Mouse (Mus musculus): ENCODE measurements around the gene Zfp239. TPM values are rescaled to one million over a fixed set of nuclear protein-coding genes. Genes with fewer than 3 reads are reported as not detected.

Zfp239 gene
- total and polyA plus RNA-seq, 3 experiments: 0.29 to 0.64 (median 0.47) TPM

DNA sequence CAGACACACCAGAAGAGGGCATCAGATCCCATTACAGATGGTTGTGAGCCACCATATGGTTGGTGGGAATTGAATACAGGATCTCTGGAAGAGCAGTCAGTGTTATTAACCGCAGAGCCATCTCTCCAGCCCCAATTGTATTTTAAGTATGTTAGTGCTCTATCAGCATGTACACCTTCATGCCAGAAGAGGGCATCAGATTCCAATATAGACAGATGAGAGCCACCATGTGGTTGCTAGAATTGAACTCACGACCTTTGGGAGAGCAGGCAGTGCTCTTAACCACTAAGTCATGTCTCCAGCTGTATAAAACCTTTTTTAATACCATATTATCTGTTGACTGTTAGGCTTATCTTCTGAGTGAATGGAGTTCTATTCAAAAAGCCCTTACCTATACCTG lies 10.2 kb upstream of the Zfp239 start:
- no peaks in the 10 kb centered on the region for H3K79me2 ChIP-seq (replicated peaks; ENCODE audit: control insufficient read depth, insufficient read depth, low read length)
- no peak overlapping the region for H3K4me3 ChIP-seq
- intact Hi-C loops (cut with DNase I): no loop called here
- no peak for DNase-seq
- TF ChIP-seq EP300 (IDR thresholded peaks at IDR 0.05; ENCODE audit: insufficient read depth, low read depth, low read length): no peak
- TF ChIP-seq CTCF (IDR thresholded peaks at IDR 0.05): peak; percentile 57
- no peak overlapping the region for H3K9ac ChIP-seq (ENCODE audit: low read depth, low read length)
- H3K27ac ChIP-seq: no peak overlapping the region
- no peaks in the 10 kb centered on the region for H3K27me3 ChIP-seq (ENCODE audit: control insufficient read depth, insufficient read depth, low read length)
- WGBS: 66% methylated on average over 2 of the region's 2 CpGs
- no peaks in the 10 kb centered on the region for H3K4me1 ChIP-seq (ENCODE audit: control insufficient read depth, insufficient read depth, low read length)
- no peaks in the 10 kb centered on the region; the same call in 1 of the 2 replicates for H3K36me3 ChIP-seq (ENCODE audit: control insufficient read depth, insufficient read depth, low read length)

DNA sequence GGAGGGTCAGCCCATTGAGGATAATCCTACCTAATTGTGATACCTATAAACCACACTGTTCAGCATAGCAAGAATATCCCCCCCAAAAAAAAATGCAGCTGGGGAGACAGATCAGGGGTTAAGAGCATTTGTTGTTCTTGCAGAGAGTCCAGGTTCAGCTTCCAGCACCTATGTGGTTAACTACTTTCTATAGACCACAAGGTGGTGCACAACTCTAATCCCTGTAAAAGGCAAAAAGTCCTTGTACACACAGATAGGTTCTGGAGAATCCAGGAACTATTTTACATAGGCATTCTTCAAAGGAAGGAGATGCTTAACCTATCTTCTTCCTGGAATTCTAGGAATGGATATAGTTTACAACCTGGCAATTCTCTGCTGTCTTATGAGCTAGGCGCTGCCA lies 3.9 kb upstream of the Zfp239 start:
- intact Hi-C loops (cut with DNase I): no loop called here
- H3K4me1 ChIP-seq (ENCODE audit: control insufficient read depth, insufficient read depth, low read length): no peaks in the 10 kb centered on the region
- TF ChIP-seq CTCF (IDR thresholded peaks at IDR 0.05): peak; percentile 47
- TF ChIP-seq POLR2A (IDR thresholded peaks at IDR 0.05; ENCODE audit: insufficient read depth, low read depth, low read length): no peak
- H3K27me3 ChIP-seq (ENCODE audit: control insufficient read depth, insufficient read depth, low read length): no peaks in the 10 kb centered on the region
- H3K27ac ChIP-seq: no peak overlapping the region
- no peak for DNase-seq
- WGBS: 71% methylated on average over 1 of the region's 1 CpGs
- no peak overlapping the region for H3K9ac ChIP-seq (ENCODE audit: low read depth, low read length)
- H3K4me3 ChIP-seq: no peak overlapping the region
- no peaks in the 10 kb centered on the region for H3K79me2 ChIP-seq (replicated peaks; ENCODE audit: control insufficient read depth, insufficient read depth, low read length)
- H3K36me3 ChIP-seq (ENCODE audit: control insufficient read depth, insufficient read depth, low read length): no peaks in the 10 kb centered on the region

DNA sequence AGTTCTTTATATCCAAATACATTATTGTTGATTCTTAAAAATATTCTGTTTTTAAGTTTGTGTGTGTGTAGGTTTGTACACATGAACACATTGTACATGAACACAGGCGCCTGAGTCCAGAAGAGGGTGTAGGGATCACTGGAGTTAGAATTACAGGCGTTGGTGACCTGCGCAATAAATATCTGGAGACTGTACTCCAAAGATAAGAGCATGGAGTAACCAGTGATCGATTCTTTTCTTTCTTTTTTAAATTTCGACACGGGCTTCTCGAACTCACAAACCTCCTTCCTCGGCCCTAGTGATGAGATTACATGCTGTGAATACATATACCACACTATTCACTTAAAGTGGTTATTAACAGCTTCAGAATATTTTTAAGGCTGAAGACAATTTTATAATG lies 565 bp downstream of the Zfp239 start:
- WGBS: 75% methylated on average over 8 of the region's 8 CpGs
- peak overlapping the region; percentile 60 for H3K4me3 ChIP-seq

DNA sequence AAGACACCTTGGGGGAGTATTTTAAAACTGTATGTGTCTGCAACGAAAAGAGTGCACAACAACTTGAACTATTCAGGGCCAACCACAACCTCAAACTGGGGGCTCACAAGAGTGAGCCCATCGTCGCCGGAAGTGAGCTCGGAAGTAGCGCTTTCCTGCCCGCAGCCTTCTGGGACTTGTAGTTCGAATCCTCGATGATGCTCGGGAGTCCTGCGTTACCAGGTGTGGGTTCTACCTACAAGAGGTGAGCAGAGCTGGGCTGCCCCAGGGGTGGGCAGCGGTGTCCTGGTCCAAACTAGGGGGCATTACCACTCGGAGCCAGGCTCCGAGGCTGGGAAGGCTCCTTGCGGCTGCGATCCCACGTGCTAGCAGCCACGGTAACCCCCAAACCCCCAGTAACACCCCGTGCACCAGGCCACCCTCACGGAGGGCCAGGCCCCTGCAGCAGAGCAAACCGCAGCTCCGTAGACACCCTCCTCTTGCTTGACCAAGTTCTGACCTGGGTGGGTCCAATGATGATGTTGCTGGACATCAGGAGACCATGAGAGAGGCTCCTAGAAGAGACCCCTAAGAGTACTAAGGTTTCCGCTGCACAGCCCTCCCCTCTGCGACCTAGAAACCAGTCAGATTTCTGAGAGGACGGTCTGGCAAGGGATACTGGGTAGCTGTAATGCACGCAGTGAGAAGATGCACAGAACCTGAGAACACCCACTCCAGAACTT lies 1.2 kb downstream of the Zfp239 start:
- DNase-seq: peak; percentile 44 to 45
- Histone ChIP-seq H3K36me3 (ENCODE audit: control insufficient read depth, insufficient read depth, low read length) (no peaks in the 10 kb centered on the region), H3K4me3 (peak overlapping the region; percentile 60), H3K9ac (ENCODE audit: low read depth, low read length) (peak overlapping the region; percentile 45), H3K4me1 (ENCODE audit: control insufficient read depth, insufficient read depth, low read length) (peaks cover 1% of the 10 kb centered on the region), H3K27ac (no peak overlapping the region), H3K27me3 (ENCODE audit: control insufficient read depth, insufficient read depth, low read length) (no peaks in the 10 kb centered on the region; the same call in 1 of the 2 replicates), H3K79me2 (replicated peaks; ENCODE audit: control insufficient read depth, insufficient read depth, low read length) (no peaks in the 10 kb centered on the region)
- TF ChIP-seq EP300 (IDR thresholded peaks at IDR 0.05; ENCODE audit: insufficient read depth, low read depth, low read length) (no peak), CTCF (IDR thresholded peaks at IDR 0.05) (no peak), POLR2A (IDR thresholded peaks at IDR 0.05; ENCODE audit: insufficient read depth, low read depth, low read length) (no peak)
- 3% methylated on average over 26 of the region's 26 CpGs for WGBS
- intact Hi-C loops (cut with DNase I): no loop called here

More for the DNA sequence above, 565 bp downstream of the Zfp239 start:
- H3K27ac ChIP-seq: no peak overlapping the region
- peaks cover 1% of the 10 kb centered on the region for H3K4me1 ChIP-seq (ENCODE audit: control insufficient read depth, insufficient read depth, low read length)
- H3K36me3 ChIP-seq (ENCODE audit: control insufficient read depth, insufficient read depth, low read length): no peaks in the 10 kb centered on the region
- no peak for DNase-seq
- TF ChIP-seq CTCF (IDR thresholded peaks at IDR 0.05) (no peak), POLR2A (IDR thresholded peaks at IDR 0.05; ENCODE audit: insufficient read depth, low read depth, low read length) (no peak), EP300 (IDR thresholded peaks at IDR 0.05; ENCODE audit: insufficient read depth, low read depth, low read length) (no peak)
- intact Hi-C loops (cut with DNase I): no loop called here
- H3K79me2 ChIP-seq (replicated peaks; ENCODE audit: control insufficient read depth, insufficient read depth, low read length): no peaks in the 10 kb centered on the region
- no peak overlapping the region for H3K9ac ChIP-seq (ENCODE audit: low read depth, low read length)
- no peaks in the 10 kb centered on the region; the same call in 1 of the 2 replicates for H3K27me3 ChIP-seq (ENCODE audit: control insufficient read depth, insufficient read depth, low read length)

DNA sequence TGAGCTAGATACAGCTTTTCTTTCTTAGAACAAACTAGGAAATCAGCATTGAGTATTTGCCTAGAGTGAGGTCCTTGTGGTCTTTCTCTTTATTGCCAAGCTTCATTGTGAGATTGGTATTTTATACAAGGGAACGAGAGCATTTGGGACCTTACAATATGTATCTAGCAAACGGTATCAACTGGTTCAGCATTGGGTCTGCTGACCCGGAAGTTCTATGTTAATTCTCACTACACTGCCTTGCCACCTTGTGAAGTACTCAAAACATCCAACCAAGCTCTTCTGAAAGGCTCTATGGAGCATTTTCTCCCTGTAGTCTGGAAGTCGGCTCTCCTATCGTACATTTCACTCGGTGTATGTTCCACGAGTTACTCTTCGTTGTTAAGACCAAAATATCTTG lies 1.9 kb downstream of the Zfp239 start:
- no peak overlapping the region for H3K4me3 ChIP-seq
- no peak for DNase-seq
- no peaks in the 10 kb centered on the region for H3K36me3 ChIP-seq (ENCODE audit: control insufficient read depth, insufficient read depth, low read length)
- H3K4me1 ChIP-seq (ENCODE audit: control insufficient read depth, insufficient read depth, low read length): peaks cover 1% of the 10 kb centered on the region
- H3K27me3 ChIP-seq (ENCODE audit: control insufficient read depth, insufficient read depth, low read length): no peaks in the 10 kb centered on the region; the same call in 1 of the 2 replicates
- H3K27ac ChIP-seq: no peak overlapping the region
- TF ChIP-seq CTCF (IDR thresholded peaks at IDR 0.05): no peak
- no peak for TF ChIP-seq POLR2A (IDR thresholded peaks at IDR 0.05; ENCODE audit: insufficient read depth, low read depth, low read length)
- no peak for TF ChIP-seq EP300 (IDR thresholded peaks at IDR 0.05; ENCODE audit: insufficient read depth, low read depth, low read length)
- intact Hi-C loops (cut with DNase I): no loop called here
- H3K79me2 ChIP-seq (replicated peaks; ENCODE audit: control insufficient read depth, insufficient read depth, low read length): no peaks in the 10 kb centered on the region
- 92% methylated on average over 8 of the region's 8 CpGs for WGBS
- H3K9ac ChIP-seq (ENCODE audit: low read depth, low read length): no peak overlapping the region

DNA sequence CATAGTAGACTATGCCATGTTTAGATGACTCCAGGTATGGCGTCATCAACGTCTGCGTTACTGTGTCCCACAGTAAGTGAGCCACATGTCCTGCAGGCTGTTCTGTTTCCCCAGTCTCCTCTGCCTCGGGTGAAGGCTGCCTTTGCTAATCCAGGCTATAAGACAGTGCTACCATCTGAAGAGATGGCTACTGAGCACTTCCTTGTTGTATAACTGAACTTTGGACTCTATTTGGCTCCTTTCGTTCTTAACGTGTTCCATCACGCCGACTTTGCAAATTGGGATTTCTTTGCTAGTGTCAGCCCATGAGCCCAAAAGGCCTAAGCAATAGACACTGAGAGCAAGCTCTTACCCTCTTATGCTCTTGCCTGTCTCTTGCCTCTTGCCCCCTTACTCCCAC lies 6.3 kb downstream of the Zfp239 start:
- intact Hi-C loops (cut with DNase I): no loop called here
- Histone ChIP-seq H3K4me1 (ENCODE audit: control insufficient read depth, insufficient read depth, low read length) (peaks cover 1% of the 10 kb centered on the region), H3K27ac (no peak overlapping the region), H3K36me3 (ENCODE audit: control insufficient read depth, insufficient read depth, low read length) (no peaks in the 10 kb centered on the region), H3K4me3 (no peak overlapping the region), H3K9ac (ENCODE audit: low read depth, low read length) (no peak overlapping the region), H3K27me3 (ENCODE audit: control insufficient read depth, insufficient read depth, low read length) (no peaks in the 10 kb centered on the region; the same call in none of the 2 replicates), H3K79me2 (replicated peaks; ENCODE audit: control insufficient read depth, insufficient read depth, low read length) (no peaks in the 10 kb centered on the region)
- no peak for TF ChIP-seq CTCF (IDR thresholded peaks at IDR 0.05)
- DNase-seq: no peak
- WGBS: 87% methylated on average over 8 of the region's 8 CpGs

Data from heart, adult 2 months (tissue).